Mouse (Mus musculus) kidney, embryonic 16.5 days (tissue): ENCODE measurements around the gene Capn2. TPM values are rescaled to one million over a fixed set of nuclear protein-coding genes. Genes with fewer than 3 reads are reported as not detected.

Source experiments
- ATAC-seq: fragments of 200-750 bp; cut with Nextera tagmentation; 2 replicates; pipeline ENCODE4 v1.8.0; 2017; ENCODE audit warnings: moderate TSS enrichment; ENCODE audit not compliant: low FRiP score, low TSS enrichment
- H3K27ac ChIP-seq: fragments of 300-500 bp; sonication (generic); 2 replicates; pipeline ENCODE4 v1.5.1; 2014; ENCODE audit warnings: low read length
- H3K27me3 ChIP-seq: fragments of 300-500 bp; sonication (generic); 2 replicates; pipeline ENCODE4 v1.6.1; 2014; ENCODE audit warnings: low read length, control low read depth, mixed read lengths; ENCODE audit not compliant: insufficient read depth
- H3K36me3 ChIP-seq: fragments of 300-500 bp; sonication (generic); 2 replicates; pipeline ENCODE4 v1.6.1; 2014; ENCODE audit warnings: low read length, control low read depth, mixed read lengths; ENCODE audit not compliant: insufficient read depth
- H3K4me1 ChIP-seq: fragments of 300-500 bp; sonication (generic); 2 replicates; pipeline ENCODE4 v1.6.1; 2014; ENCODE audit warnings: low read length, control low read depth, mixed read lengths; ENCODE audit not compliant: insufficient read depth
- H3K4me2 ChIP-seq: fragments of 300-500 bp; sonication (generic); replicated peaks from 2 replicates; pipeline ENCODE4 v1.6.1; 2014; ENCODE audit warnings: low read depth, low read length
- H3K4me3 ChIP-seq: fragments of 300-500 bp; sonication (generic); 2 replicates; pipeline ENCODE4 v1.5.1; 2014; ENCODE audit warnings: mild to moderate bottlenecking, low read length
- H3K9ac ChIP-seq: fragments of 300-500 bp; sonication (generic); replicated peaks from 2 replicates; pipeline ENCODE4 v1.6.1; 2014; ENCODE audit warnings: low read length
- H3K9me3 ChIP-seq: fragments of 300-500 bp; sonication (generic); 2 replicates; pipeline ENCODE4 v1.6.1; 2016; ENCODE audit warnings: low read length, control low read depth
- WGBS: fragments of 180-500 bp; shearing (Covaris S2); extraction: QIAGEN DNeasy Blood & Tissue Kit; methylation state at CpG from one replicate; pipeline ENCODE4 v1.1.7; 2014; 5-methylcytosine and 5-hydroxymethylcytosine counted together
- polyA plus RNA-seq: library from polyadenylated mRNA; unstranded; fragments of >200 nt; fragmentation: Nextera tagmentation; extraction: Ambion mirVana; gene quantifications from 2 replicates; pipeline ENCODE4 v1.2.1, GENCODE M21; 2015

Gene Capn2
- polyA plus RNA-seq, 1 experiment from 2014 or later = 142 TPM

- WGBS = 36% methylated on average over 13 of the region's 13 CpGs
- ATAC-seq = no peak
- peaks cover 4% of the 10 kb centered on the region; the same call in 1 of the 2 replicates for H3K27me3 ChIP-seq
- no peak overlapping the region for H3K27ac ChIP-seq
- no peak overlapping the region for H3K4me3 ChIP-seq
- no peaks in the 10 kb centered on the region for H3K36me3 ChIP-seq
- H3K9ac ChIP-seq = no peak overlapping the region
- H3K4me2 ChIP-seq = peak overlapping the region; percentile 28; the same call in 1 of the 2 replicates
- H3K9me3 ChIP-seq = no peaks in the 10 kb centered on the region
- peaks cover 18% of the 10 kb centered on the region for H3K4me1 ChIP-seq
Measured at GRCm38 (mm10) chr1:182527261-182527766, 9.9 kb upstream of the Capn2 start.

- 94% methylated on average over 3 of the region's 3 CpGs for WGBS
- peaks cover 26% of the 10 kb centered on the region for H3K4me1 ChIP-seq
- no peaks in the 10 kb centered on the region for H3K9me3 ChIP-seq
- ATAC-seq = no peak
- H3K4me2 ChIP-seq = no peak overlapping the region
- no peak overlapping the region for H3K4me3 ChIP-seq
- 0 out of 2 replicates have a peak, but pooled peaks cover under 1% of the 10 kb centered on the region for H3K27me3 ChIP-seq
- no peak overlapping the region for H3K9ac ChIP-seq
- no peaks in the 10 kb centered on the region for H3K36me3 ChIP-seq
- H3K27ac ChIP-seq = no peak overlapping the region
Measured at GRCm38 (mm10) chr1:182525601-182526000, 8.2 kb upstream of the Capn2 start.

GRCm38 (mm10) chr1:182523692-182524091 is 6.3 kb upstream of the Capn2 start:
- ATAC-seq = no peak
- H3K36me3 ChIP-seq = no peaks in the 10 kb centered on the region
- no peak overlapping the region for H3K4me2 ChIP-seq
- H3K27me3 ChIP-seq = no peaks in the 10 kb centered on the region
- H3K9me3 ChIP-seq = no peaks in the 10 kb centered on the region
- peaks cover 40% of the 10 kb centered on the region for H3K4me1 ChIP-seq
- H3K9ac ChIP-seq = no peak overlapping the region
- H3K27ac ChIP-seq = no peak overlapping the region
- no peak overlapping the region for H3K4me3 ChIP-seq
- WGBS = 81% methylated on average over 3 of the region's 3 CpGs

- H3K27ac ChIP-seq = no peak overlapping the region
- H3K9ac ChIP-seq = no peak overlapping the region
- 77% methylated on average over 5 of the region's 5 CpGs for WGBS
- peaks cover 40% of the 10 kb centered on the region for H3K4me1 ChIP-seq
- ATAC-seq = no peak
- H3K4me2 ChIP-seq = no peak overlapping the region
- no peaks in the 10 kb centered on the region for H3K9me3 ChIP-seq
- no peaks in the 10 kb centered on the region for H3K27me3 ChIP-seq
- no peaks in the 10 kb centered on the region for H3K36me3 ChIP-seq
- H3K4me3 ChIP-seq = no peak overlapping the region
Measured at GRCm38 (mm10) chr1:182522961-182523360, 5.6 kb upstream of the Capn2 start.

- Histone ChIP-seq H3K4me2 (no peak overlapping the region), H3K27me3 (no peaks in the 10 kb centered on the region), H3K36me3 (no peaks in the 10 kb centered on the region), H3K4me3 (no peak overlapping the region), H3K27ac (peak overlapping the region; percentile 66), H3K9me3 (no peaks in the 10 kb centered on the region), H3K9ac (peak overlapping the region; percentile 9), H3K4me1 (peaks cover 32% of the 10 kb centered on the region)
- 58% methylated on average over 8 of the region's 8 CpGs for WGBS
- ATAC-seq = no peak
Measured at GRCm38 (mm10) chr1:182520938-182521500, 3.6 kb upstream of the Capn2 start.

GRCm38 (mm10) chr1:182520091-182520937 is 2.9 kb upstream of the Capn2 start:
- Histone ChIP-seq H3K9me3 (no peaks in the 10 kb centered on the region), H3K27me3 (no peaks in the 10 kb centered on the region), H3K36me3 (no peaks in the 10 kb centered on the region), H3K4me1 (peaks cover 39% of the 10 kb centered on the region), H3K9ac (peak overlapping the region; percentile 5), H3K4me2 (peak overlapping the region; percentile 23), H3K27ac (peak overlapping the region; percentile 66), H3K4me3 (no peak overlapping the region)
- peak; percentile 39 for ATAC-seq
- 14% methylated on average over 14 of the region's 14 CpGs for WGBS

- Histone ChIP-seq H3K4me2 (no peak overlapping the region), H3K27me3 (no peaks in the 10 kb centered on the region), H3K4me1 (peaks cover 42% of the 10 kb centered on the region), H3K9me3 (no peaks in the 10 kb centered on the region), H3K4me3 (no peak overlapping the region), H3K9ac (peak overlapping the region; percentile 5), H3K36me3 (no peaks in the 10 kb centered on the region), H3K27ac (peak overlapping the region; percentile 66)
- WGBS = 71% methylated on average over 5 of the region's 5 CpGs
- ATAC-seq = no peak
Measured at GRCm38 (mm10) chr1:182519341-182519740, 1.9 kb upstream of the Capn2 start.

GRCm38 (mm10) chr1:182518811-182519210 is 1.4 kb upstream of the Capn2 start:
- Histone ChIP-seq H3K27me3 (no peaks in the 10 kb centered on the region), H3K9ac (no peak overlapping the region), H3K4me1 (peaks cover 42% of the 10 kb centered on the region), H3K4me2 (no peak overlapping the region), H3K4me3 (no peak overlapping the region), H3K36me3 (no peaks in the 10 kb centered on the region), H3K9me3 (no peaks in the 10 kb centered on the region), H3K27ac (no peak overlapping the region)
- ATAC-seq = no peak
- 87% methylated on average over 6 of the region's 6 CpGs for WGBS

GRCm38 (mm10) chr1:182518143-182518680 is 804 bp upstream of the Capn2 start:
- Histone ChIP-seq H3K27me3 (no peaks in the 10 kb centered on the region), H3K27ac (no peak overlapping the region), H3K4me1 (peaks cover 42% of the 10 kb centered on the region), H3K4me3 (no peak overlapping the region), H3K36me3 (no peaks in the 10 kb centered on the region), H3K9me3 (no peaks in the 10 kb centered on the region), H3K9ac (no peak overlapping the region), H3K4me2 (peak overlapping the region; percentile 71; the same call in 1 of the 2 replicates)
- ATAC-seq = no peak
- 62% methylated on average over 10 of the region's 10 CpGs for WGBS
